Mouse (Mus musculus) large intestine, adult 2 months (tissue): Measurements from ENCODE around the gene Smim7. TPM values are rescaled to one million over a fixed set of nuclear protein-coding genes. Genes with fewer than 3 reads are reported as not detected.
A peak's percentile ranks its signal among the peaks of the same experiment; 100 is the strongest.

Experiments
- DNase-seq: peaks from one replicate; pipeline ENCODE4 v3.0.0-alpha.2; 2012; ENCODE audit warnings: low read depth, low spot score
- WGBS: fragments of 180-500 bp; shearing (Covaris S2); methylation state at CpG from one replicate; pipeline ENCODE4 v1.1.7; 2018; 5-methylcytosine and 5-hydroxymethylcytosine counted together
- polyA plus RNA-seq: library from polyadenylated mRNA; depleted of rRNA; stranded (reverse); fragments of >200 nt; gene quantifications from 2 replicates; pipeline ENCODE4 v1.2.3, GENCODE M21; 2012; rRNA removed

Smim7 gene
- polyA plus RNA-seq, result 41.0 and 50.4 TPM in 2 replicates

DNA sequence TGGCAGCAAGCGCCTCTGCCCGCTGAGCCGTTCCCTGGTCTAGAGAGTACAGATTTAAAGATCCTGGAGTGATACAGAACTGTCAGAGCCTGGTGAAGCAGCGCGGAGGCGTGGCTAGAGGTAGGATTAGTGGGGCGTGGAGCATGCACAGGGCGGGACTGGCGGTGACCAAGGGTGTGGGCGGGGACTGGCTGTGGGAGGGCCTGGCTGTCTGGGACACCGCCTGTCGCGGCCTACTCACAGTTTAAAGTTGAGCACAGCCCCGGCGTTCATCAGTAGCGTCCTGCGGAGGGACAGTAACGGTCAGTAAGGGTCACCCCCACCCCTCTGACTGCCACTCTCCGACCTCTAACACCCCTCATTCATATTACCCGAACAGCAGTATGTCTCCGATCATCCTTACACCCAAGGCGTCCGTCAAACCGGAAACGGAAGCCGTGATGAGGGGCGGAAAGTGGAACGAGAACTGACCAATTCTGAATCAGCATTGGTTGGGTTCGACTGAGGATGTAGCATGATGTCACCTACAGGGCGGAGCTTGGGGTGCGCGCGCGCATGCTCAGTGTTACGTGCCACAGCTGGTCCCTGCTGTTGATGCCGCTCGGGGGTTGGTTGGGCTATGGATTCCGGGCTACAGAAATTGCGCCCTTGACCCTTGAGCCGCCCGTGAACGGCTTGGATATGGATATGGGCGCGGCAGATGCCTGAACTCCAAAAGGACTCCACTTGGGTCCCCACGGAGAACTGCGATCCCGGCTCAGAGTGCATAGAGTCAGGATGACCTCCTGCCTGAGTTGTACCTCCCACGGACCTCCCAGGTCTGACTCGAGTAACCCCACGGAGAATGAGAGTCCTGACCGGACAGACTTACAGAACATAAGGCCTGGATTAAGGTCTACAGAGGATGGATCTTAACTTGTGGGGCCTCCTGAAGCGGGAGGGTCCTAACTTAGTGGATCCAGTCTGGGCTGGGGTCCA lies at the start of gene Smim7:
Gene Smim7, minus strand, starts transcription at position 456 of the 978 bp plus-strand sequence.
- WGBS, result under 1% methylated on average over 52 of the region's 52 CpGs
- DNase-seq, result peak; percentile 99

DNA sequence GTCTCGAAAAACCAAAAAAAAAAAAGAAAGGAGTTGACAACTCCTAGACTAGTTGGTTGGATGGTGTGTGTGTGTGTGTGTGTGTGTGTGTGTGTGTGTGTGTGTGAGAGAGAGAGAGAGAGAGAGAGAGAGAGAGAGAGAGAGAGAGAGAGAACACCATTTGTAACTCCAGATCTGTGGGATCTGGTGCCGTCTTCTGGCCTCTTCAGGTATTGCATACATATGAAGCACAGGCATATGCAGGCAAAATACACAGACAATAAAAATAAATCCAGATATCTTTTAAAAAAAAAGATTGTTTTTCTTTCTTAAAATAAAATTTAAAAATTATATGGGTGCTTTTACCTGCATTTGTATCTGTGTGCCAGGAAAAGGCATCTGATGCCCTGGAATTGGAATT lies 19.3 kb upstream of the Smim7 start:
- 64% methylated on average over 2 of the region's 2 CpGs for WGBS
- DNase-seq, result no peak

DNA sequence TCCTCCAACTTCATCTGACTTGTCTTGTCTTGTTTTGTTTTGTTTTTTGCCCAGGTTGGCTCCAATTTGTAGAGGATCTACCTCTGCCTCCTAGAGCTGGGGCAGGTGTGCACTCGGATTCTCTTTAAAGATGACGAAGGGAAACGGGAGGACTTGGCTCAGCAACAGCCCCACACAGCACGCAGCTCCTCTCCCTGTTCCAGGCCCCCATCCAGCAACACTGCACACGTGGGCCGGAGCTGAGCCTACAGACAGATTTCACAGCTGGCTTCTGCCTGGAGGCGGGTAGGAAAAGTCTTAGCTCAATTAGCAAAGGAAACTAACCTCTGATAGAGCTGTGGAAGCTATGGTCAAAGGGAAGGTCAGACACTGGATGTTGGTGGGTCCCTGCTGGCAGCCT lies 18.4 kb upstream of the Smim7 start:
- 72% methylated on average over 7 of the region's 7 CpGs for WGBS
- DNase-seq, result no peak

DNA sequence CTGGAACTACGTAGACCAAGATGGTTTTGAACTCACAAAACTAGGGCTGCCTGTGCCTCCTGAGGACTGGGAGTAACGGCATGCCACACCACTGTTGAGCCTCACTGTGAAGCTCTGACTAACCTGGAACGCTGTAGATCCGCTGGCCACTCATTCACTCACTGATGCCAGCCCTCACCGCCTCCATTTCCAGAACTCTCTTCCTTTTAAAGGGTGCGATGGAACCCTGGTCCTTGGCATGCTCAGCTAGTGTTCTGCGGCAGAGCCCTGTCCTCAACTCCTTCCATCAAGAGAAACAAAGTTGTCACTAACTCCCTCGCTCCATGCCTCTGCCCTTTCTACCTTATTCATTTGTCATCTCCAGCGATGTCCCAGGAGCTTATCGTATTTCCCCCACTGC lies 18.0 kb upstream of the Smim7 start:
- 89% methylated on average over 10 of the region's 10 CpGs for WGBS
- no peak for DNase-seq

DNA sequence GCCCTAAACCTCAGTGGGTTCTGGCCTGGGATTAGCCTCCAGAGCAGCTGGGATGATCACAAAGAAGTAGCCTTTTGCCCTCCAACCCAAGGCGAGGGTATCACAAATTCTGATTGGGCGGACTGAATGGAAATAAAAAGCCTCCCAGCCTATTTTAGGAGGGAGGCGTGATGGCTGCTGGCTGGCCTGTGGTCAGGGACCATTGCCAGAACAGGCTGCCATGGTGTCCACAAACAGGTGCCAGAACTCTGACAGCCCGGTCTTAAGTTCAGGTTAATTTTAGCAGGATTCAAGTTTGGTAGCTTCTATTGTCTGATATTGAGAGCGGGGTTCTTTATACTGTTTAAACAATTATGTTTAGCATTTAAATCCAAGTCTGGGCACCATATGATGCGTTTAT lies 16.9 kb upstream of the Smim7 start:
- no peak for DNase-seq
- WGBS, result 65% methylated on average over 6 of the region's 6 CpGs

DNA sequence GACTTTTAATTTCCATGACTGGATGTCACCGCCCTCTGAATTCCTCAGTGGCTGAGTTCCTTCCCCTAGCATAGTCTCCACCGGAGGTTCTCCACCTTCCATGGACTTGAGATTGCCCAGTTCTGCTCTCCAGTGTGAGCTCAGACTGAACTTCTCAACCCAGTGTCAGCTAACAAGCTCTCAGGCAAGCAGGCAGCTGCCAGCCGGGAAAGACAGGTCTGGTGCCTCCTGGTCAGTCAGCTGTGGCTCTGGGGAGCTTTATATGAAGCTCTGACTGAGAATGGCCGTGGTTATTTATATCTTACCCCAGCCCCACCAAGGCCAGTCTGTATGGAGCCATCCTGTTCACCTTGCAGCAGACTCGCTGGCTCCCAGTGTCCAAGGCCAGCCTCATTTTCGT lies 13.5 kb upstream of the Smim7 start:
- DNase-seq, result no peak
- 74% methylated on average over 6 of the region's 6 CpGs for WGBS

DNA sequence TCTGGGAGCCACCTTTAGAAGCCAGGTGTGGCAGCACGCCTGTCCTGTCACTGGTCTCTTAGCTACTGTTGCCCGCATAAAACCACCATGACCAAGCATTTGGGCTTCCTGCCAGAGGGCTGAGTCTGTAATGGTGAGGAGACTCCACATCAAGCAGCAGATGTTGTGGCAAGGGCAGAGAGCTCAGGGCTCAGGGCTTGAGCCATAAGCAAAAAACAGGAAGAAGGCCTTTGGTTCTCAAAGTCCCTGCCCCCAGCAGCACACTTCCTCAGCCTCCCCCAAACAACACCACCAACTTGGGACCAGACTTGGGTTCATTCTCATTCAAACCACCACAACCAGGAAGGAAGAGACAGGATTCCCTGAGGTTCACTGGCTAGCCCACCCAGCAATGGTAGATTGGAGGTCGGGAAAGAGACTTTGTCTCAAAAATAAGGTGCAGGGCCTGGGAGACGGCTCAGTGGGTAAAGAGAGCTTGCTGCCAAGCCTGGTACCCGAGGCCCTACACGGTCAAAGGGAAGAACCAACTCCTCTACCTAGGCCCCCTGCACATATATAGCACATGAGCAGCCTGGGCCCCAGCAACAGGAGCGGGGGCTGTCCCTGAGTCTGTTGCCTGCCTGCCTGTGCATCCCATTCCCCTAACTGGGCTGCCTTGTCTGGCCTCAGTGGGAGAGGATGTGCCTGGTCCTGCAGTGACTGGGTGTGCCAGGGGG lies 12.3 kb upstream of the Smim7 start:
- DNase-seq, result no peak
- 67% methylated on average over 7 of the region's 7 CpGs for WGBS

DNA sequence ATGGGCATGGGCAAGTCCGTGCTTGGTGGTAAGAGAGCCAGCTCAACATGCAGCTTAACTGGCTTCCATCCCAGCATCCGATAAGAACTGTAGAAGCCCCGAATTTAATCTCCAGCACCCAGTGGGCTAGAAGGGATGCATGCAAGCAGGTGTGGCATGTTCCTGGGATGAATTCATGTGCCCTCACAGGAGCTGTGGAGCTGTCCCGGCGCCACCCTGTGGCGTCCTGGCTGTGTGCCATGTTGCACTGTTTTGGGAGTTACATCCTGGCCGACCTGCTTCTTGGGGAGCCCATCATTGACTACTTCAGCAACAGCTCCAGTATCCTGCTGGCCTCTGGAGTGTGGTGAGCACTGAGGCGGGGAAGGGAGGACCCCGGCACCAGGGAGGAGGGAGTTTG lies 8.5 kb upstream of the Smim7 start:
- no peak for DNase-seq
- 58% methylated on average over 9 of the region's 9 CpGs for WGBS

DNA sequence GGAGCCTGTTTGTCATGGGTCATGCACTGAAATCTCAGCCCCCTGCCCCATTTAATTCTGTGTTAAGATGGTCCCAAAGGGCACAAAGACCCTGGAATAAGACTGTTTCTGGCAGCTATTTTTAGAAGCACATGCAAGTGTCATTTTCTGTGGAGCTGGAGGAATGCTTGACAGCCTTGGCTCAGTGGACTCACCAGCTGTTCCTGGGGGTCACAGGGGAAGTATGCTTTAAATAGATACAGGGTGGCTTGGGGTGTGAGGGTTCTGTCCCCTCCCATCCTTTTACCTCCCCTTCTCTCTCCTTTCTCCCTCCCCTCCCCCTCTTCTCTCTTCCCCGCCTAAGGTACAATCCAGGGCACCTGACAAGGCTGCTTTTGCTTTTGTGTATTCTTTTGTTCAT lies 7.1 kb upstream of the Smim7 start:
- WGBS, result 86% methylated on average over 1 of the region's 1 CpGs
- no peak for DNase-seq

DNA sequence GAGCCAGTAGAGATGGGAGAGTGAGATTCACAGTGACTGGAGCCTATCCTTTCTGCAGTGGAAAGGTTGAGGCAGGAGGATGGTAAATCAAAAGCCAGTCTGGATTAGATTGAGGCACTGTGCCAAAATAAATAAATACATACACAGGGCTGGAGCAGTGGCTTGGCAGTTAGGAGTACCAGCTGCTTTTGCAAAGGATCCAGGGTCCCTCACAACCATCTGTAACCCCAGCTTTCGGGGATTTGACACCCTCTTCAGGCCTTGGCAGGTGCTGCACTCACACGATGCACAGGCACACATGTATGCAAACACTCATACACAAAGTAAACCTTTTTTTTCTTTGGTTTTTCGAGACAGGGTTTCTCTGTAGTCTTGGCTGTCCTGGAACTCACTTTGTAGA lies 6.4 kb upstream of the Smim7 start:
- WGBS, result 76% methylated on average over 3 of the region's 3 CpGs
- no peak for DNase-seq

DNA sequence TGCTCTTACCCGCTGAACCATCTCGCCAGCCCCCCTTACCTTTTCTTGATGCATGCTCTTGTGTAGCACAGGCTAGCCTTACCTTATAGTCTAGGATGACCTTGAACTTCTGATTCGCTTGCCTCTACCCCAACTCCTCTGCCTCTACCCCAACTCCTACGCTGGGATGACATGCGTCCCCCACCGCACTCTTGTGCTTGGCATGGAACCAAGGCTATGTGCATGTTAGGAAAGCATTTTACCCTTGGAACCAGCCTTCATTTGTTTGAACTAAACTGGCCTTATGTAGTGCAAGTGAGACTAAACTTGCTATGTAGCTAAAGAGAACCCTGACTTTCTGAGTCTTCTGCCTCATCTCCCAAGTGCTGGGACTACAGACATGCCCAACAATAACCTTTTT lies 5.0 kb upstream of the Smim7 start:
- WGBS, result 95% methylated on average over 6 of the region's 6 CpGs
- DNase-seq, result no peak

DNA sequence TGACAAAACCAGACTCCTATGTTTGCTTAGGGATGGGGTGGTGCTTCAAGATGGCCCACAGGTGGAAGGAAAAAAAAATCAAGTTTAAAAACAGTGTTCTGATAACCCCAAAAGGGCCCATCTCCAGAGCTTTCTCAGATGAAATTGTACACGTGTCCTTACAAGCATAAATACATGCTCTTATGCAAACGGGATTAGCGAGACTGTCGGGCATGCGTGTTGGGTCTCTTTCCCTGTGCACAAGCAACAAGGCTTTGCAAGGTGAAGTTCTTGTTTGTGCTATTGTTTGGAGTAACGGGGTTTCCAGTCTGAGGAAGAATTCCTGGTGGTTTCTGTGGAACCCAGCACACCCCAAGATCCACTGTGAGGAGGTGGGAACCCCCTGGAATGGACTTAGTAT lies 2.6 kb upstream of the Smim7 start:
- 76% methylated on average over 6 of the region's 6 CpGs for WGBS
- no peak for DNase-seq

DNA sequence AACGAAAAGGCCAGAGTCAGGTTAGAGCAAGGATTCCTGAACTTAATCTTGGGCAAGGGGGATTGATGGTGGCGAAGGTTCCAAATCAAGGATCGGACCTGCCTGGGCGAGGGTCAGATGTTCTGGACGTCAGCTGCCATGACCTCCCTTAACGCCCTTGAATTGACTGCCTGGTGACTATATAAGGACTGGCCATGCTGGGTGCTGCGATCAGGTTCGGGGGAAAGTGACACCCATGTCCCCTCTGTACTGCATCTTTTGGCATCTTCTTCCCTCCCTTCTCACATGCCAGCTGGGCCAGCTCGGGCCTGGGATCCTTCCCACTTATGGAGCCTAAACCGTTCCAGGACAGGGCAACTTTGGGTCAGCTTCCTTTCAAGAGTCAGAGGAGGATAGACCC lies 1.6 kb upstream of the Smim7 start:
- DNase-seq, result no peak
- 15% methylated on average over 10 of the region's 10 CpGs for WGBS

DNA sequence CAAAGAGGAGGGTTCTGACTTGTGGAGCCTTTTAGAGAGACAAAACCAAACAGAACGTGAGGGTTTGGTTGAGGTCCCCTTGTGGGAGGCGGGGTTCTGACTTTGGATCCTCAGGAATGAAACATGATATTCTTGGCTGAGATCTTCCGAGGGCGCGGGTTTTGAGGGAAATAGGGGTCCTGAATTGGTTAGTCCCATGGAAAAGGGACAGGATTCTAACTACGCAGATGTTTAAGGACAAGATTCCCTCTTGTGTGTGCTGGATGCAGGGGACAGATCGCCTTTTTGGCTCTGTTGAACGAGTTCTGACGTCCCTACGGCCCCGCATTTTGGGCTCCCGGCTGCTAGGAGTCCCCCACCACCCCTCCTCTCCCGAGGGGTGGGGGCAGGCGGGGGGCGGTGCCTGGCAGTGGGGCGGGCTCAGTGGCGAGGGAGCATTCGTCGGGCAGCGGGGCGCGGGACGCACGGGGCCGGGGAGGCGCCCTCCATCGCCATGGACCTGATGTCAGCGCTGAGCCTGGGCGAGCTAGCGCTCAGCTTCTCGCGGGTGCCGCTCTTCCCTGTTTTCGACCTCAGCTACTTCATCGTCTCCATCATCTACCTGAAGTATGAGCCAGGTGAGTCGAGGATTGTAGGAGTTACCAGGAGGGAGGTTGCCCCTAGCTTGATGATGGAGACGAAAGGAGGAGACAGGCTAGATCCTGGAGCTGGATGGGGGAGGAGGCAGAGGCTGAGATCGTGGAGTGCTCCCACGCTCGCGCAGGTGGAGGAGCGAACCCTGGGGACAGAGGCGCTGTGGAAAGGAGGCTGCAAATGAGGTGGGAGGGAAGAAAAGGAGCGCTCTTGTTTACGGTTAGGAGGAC lies 954 bp upstream of the Smim7 start, which contains the start of gene Tmem38a:
Gene Tmem38a, plus strand, starts transcription at position 445 of the 863 bp plus-strand sequence.
- no peak for DNase-seq
- under 1% methylated on average over 45 of the region's 45 CpGs for WGBS

DNA sequence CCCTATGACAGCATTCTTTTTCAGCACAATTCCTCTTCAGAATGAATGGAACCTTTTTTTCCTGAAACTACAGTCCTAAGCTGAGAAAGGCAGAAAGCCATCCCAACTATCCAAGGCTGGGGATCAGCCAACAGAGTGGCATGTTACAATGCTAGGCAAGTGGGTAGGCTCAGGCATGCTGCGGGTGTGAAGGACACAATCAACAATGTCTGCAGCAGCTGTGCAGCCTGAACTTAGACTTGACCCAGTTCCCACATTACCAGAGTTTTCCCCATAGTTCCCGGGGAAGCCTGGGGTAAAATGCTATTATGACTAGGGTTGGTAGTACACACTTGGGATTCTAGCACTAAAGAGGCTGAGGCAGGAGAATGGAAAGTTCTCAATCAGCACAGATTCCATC lies 4.9 kb downstream of the Smim7 start:
- DNase-seq, result no peak
- 86% methylated on average over 2 of the region's 2 CpGs for WGBS

DNA sequence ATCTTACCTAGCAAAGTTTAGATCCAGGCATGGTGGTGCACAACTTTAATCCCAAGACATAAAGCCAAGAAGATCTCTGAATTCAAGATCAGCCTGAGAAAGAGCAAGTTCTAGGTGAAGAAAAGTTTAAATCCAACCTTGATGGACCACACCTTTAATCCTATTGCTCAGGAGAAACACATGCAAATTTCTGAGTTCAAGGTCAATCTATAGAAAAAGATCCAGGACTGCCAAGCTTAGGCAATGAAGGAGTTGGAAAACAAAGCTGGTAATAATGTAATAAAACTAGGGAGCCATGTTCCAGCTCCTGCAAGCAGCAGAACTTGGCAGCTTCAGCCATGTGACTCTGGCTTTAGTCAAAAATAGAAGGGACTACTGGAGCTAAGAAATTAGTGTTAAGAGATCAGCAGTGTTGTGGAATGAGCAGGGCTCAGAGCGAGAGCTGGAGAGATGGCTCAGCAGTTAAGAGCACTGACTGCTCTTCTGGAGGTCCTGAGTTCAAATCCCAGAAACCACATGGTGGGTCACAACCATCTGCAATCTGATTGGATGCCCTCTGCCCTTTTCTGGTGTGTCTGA lies 9.7 kb downstream of the Smim7 start:
- no peak for DNase-seq

DNA sequence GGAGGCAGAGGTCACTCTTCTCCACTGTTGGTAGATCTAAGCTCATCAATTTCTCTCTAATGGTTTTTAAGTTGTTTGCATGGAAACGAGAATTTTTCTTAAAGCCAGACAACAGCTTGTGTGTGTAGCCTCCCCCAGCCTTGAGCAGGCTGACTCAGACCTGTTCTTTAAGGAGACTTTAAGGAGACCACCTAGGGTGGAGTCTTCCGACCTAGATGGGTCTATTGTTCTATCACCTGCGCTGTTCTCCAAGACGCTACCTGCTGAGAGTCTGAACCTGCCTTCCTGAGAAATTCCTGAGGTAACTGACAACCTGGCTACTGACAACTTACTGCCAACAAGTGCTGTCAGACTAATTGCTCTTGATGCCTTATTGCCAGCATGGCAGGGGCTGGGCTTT lies 15.1 kb downstream of the Smim7 start:
- DNase-seq, result no peak
- WGBS, result 72% methylated on average over 4 of the region's 4 CpGs

More for the DNA sequence above, 9.7 kb downstream of the Smim7 start:
- WGBS, result 74% methylated on average over 1 of the region's 1 CpGs

DNA sequence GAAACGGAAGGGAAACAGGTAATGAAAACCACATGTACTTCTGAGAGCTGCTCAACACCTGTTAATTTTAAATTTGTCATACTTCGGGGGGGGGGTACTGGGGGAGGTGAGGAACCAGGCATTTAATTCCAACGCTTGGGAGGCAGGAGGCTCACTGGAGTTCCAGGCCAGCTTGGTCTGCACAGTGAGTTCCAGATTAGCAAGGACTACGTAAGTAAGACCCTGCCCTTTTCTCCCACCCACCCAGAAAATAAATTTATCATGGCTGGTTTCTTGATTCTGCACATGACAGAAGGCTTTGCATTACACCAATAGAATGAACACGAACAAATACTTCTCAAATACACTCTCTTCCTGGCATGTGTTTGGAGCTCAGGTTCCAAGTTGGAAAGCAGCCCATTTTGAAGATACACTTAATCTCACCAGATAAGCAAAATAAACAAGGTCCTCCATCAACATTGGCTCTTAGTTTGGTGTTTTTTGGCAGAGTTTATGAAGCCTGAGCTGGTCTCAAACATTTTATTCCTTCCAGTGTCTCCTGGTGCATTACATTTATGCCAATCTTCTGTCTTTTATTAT lies 21.5 kb downstream of the Smim7 start:
- WGBS, result 4% methylated on average over 5 of the region's 5 CpGs
- no peak for DNase-seq

DNA sequence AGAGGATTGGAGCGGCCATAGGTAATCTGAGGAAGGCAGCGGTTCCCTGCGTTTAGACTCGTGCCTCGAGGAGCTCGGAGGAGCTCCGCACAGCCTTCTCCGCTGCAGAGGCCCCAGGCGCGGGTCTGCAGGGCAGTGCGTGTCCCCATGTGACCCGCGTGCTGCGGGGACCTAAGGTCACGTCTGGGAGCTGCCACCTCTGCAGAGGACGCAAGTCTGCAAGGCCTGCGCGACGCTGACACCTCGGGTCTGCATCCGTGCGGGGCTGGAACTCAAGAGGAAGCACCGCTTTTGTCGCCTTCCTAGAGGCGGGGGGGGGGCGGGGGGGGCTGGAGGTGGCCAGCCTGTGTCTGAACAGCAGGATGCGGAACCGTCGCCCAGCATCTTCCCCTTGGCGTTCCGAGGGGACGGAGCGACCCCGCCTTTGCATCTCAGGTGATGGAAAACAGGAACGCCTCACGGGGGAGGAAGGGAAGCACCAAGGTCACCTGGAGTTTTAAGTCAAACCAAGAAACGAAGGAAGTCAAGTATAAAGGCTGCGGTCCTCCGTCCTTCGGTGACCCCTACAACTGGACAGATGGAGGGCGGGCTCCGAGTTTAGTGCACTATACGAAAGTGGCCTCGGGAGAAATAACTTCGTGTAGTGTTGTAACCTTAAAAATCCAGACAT lies 22.1 kb downstream of the Smim7 start:
- no peak for DNase-seq
- WGBS, result under 1% methylated on average over 45 of the region's 45 CpGs
